Mouse (Mus musculus) lung, postnatal 0 days (tissue): Measurements from ENCODE around the gene Mrpl2.

Experiments used
- CTCF ChIP-seq: IDR thresholded peaks from 2 replicates; pipeline ENCODE4 v1.5.1; 2016; ENCODE audit warnings: antibody characterized with exemption, mild to moderate bottlenecking
- EP300 ChIP-seq: IDR thresholded peaks from 2 replicates; pipeline ENCODE4 v1.6.1; 2016; ENCODE audit warnings: antibody characterized with exemption, mild to moderate bottlenecking, control low read depth

- TF ChIP-seq CTCF (no peak), EP300 (no peak)
These were observed 32.8 kb upstream of the Mrpl2 start for GRCm38 (mm10) chr17:46613229-46613628.
